Mouse (Mus musculus): Measurements from ENCODE around the gene Zcchc17.

Gene Zcchc17

GRCm38 (mm10) chr4:130359486-130360237 lies at the start of gene Zcchc17, which contains the start of gene Snrnp40:
Gene Zcchc17 (minus strand): TSS chr4:130359943.
Gene Snrnp40 (plus strand): TSS chr4:130360132.
- DNase-seq (ENCODE audit: low spot score in 2 of 2): peak; percentile 99 to 100

DNA sequence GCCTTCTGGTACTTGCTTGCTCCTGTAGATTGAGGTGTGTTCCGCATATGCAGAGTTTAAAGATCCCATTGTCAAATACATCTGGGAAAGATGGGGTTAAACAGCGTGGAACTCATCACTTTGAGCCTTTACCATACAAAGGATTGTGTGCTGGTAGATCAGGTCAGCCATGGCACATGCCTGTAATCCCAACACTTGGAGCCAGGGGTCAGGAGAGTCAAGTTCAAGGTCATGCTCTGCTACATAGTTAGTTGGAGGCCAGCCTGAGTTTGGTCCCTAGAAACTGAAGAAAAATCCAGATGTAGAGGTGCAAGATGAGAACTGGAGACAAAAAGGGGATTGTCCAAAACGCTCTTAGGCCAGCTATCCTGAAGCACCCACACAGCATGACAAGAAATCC lies 31.5 kb upstream of the Zcchc17 start:
- no peak for DNase-seq (ENCODE audit: low spot score in 2 of 2)

DNA sequence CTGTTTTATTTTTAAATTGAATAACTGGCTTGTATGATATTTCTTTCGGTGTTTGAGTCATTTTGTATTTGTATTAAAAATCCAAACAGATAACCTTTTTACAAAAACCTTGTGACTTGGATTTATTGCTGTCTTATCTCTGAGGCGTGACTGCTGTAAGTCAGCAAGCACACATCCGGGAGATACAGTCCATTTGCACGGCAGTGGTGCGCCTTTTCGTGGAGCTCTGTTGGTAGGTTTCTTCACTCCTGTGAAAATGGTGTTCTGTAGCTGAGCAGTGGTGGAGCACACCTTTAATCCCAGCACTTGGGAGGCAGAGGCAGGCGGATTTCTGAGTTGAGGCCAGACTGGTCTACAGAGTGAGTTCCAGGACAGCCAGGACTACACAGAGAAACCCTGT lies 30.2 kb upstream of the Zcchc17 start:
- no peak for DNase-seq (ENCODE audit: low spot score in 2 of 2)

GRCm38 (mm10) chr4:130389496-130389895 lies 29.8 kb upstream of the Zcchc17 start:
- DNase-seq (ENCODE audit: low spot score in 2 of 2): peak in 1 of 2 experiments; percentile 35

DNA sequence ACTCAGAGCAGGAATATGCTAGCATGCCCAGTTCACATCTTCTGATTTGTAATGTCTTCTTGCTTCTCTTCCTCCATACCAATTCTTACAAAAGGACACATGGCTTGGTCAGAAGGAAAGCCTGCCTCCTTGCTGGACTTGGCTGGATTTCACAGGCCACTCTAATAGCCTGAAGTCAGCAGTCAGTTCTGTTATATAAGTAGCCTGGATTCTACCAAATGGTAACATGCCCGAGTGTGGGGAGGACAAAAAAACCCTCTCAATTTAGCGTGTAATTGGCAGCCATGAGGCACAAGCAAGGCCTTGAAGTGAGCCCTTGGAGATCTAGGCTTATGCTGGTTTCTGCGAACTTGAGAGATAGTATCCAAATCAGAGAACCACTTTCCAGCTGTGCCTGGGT lies 27.5 kb upstream of the Zcchc17 start:
- no peak for DNase-seq (ENCODE audit: low spot score in 2 of 2)

DNA sequence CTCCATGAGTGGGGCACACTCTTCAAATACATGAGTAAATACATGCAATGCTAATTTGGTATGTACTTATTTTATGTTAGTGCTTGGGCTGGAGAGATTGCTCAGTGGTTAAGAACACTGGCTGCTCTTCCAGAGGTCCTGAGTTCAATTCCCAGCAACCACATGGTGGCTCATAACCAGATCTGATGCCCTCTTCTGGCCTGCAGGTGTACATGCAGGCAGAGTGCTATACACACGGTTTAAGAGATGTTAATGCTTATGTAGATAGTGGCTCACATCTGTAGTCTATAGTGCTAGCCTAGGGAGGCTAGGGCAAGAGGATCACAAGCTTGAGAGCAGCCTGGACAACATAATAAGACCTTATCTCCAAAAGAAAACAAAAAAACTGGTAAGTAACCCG lies 20.7 kb upstream of the Zcchc17 start:
- no peak for DNase-seq (ENCODE audit: low spot score in 2 of 2)

GRCm38 (mm10) chr4:130379181-130379580 lies 19.4 kb upstream of the Zcchc17 start:
- DNase-seq (ENCODE audit: low spot score in 2 of 2): no peak

DNA sequence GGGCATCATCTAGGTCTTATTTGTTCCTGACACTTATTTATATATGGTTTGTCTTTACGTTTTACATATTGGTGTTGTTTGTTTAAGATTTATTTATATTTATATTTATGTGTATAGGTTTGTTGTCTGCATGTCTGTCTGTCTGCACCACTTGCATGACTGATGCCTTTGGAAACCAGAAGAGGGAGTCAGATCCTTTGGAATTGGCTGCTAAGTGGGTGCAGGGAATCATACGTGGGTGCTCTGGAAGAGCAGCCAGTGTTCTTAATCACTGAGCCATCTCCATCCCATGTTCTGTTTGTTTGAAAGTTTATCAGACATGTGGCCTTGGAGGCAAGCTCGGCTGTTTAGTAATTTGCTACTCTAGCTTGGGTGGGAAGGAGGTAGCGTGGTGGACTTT lies 17.8 kb upstream of the Zcchc17 start:
- DNase-seq (ENCODE audit: low spot score in 2 of 2): no peak

GRCm38 (mm10) chr4:130376675-130377074 lies 16.9 kb upstream of the Zcchc17 start:
- no peak for DNase-seq (ENCODE audit: low spot score in 2 of 2)

- DNase-seq (ENCODE audit: low spot score in 2 of 2): no peak
Observed at GRCm38 (mm10) chr4:130360238-130360590, 471 bp upstream of the Zcchc17 start.

DNA sequence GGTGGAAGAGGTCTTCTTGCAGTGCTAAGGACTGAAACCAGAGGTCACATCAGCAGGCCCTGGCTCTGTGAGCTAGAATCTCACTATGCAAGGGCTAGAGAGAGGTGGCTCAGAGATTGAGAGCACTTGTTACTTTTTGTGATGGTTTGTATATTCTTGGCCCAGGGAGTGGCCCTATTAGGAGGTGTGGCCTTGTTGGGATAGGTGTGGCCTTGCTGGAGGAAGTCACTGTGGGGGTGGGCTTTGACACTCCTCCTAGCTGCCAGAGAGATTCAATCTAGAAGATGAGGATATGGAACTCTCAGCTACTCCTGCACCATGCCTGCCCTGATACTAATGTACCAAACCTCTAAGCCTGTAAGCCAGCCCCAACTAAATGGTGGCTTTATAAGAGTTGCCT lies 1.8 kb downstream of the Zcchc17 start:
- DNase-seq (ENCODE audit: low spot score in 2 of 2): no peak

DNA sequence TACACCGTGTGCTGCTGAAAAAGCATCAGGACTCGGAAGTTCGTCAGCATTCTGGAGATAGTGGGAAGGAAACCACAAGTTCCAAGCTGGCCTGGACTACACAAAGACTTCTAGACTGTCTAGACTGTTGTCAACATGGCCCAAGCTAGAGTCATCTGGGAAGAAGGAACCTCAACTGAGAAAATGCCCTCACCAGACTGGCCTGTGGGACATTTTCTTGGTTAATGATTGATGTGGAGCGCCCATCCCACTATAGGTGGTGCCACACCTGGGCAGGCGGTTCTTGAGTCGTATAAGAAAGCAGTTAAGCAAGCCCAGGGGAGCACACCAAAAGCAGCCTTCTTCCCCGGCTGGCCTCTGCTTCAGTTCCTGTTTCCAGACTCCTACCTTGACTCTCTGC lies 7.2 kb downstream of the Zcchc17 start:
- DNase-seq (ENCODE audit: low spot score in 2 of 2): no peak

- DNase-seq (ENCODE audit: low spot score in 2 of 2): no peak
Observed at GRCm38 (mm10) chr4:130350690-130351422, 8.9 kb downstream of the Zcchc17 start.

DNA sequence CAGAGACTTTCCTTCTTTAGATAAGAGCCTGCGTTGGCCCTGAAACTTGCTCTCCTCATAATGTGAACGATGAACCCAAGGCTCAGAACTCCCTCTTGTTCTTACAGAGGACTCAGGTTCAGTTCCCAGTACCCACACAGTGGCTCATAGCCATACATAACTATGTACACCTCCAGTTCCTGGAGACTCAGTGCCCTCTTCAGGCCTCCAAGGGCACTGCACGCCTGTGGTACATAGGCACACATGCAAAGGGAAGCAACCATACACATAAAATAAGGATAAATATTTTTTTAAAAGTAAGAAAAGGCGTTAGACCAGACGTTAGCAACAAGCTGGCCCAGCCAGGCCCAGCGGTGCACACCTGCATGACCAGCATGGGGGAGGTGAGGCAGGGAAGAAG lies 10.1 kb downstream of the Zcchc17 start:
- no peak for DNase-seq (ENCODE audit: low spot score in 2 of 2)

GRCm38 (mm10) chr4:130341691-130342090 lies 18.1 kb downstream of the Zcchc17 start:
- DNase-seq (ENCODE audit: low spot score in 2 of 2): peak; percentile 54 to 65

DNA sequence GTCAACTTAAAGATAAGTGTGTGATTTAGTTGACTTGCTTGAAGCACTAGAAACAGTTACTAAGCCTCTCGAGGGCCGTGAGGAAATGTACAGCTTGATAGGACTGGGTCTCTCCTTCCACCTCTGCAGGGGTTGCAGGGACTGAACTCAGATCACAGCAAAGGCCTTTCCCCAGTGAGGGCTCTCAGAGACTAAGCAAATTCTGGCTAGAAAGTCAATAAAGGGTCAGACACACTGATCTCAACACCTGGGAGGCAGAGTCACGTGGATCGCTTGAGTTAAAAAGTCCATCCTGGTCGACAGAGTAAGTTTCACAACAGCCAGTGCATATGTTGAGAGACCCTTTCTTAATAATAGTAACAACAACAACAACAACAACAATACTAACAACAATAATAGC lies 23.9 kb downstream of the Zcchc17 start:
- no peak for DNase-seq (ENCODE audit: low spot score in 2 of 2)

DNA sequence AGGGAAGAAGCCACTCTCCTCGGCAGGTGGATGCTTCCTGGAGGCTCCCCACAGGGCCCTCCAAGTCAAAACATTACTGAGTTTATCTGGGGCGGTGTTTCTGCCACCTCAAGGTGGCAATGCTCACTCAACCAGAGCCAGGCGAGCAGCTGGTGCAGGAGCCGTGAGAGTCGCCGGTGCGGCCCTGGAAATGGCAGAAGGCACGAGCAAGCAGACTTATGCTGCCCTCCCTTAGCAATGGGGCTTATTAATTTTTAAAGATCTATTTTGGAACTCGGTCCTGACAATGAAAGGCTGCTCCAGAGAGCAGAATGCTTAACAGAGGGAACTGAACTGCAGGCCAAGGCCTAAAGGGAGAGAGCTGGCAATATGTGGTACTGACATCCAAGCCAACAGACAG lies 32.4 kb downstream of the Zcchc17 start:
- DNase-seq (ENCODE audit: low spot score in 2 of 2): no peak

- no peak for DNase-seq (ENCODE audit: low spot score in 2 of 2)
Observed at GRCm38 (mm10) chr4:130325446-130325845, 34.3 kb downstream of the Zcchc17 start.

DNA sequence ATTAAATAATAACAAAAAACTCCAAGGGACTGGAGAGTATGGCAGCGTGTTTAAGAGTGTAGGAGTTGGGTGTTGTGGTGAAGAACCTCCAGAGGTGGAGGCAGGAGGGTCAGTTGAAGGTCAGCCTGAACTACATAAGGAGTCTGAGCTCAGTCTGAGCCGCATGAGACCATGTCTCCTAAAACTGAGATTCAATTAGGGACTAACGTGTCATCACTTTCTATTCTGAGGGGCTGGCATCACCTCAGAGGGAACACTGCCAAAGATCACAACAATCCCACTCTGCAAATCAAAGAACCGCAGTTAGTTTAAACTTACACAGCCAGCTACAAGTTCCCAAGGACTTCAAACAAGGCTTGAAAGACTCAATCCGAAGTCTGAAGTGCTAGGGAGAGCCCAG lies 36.1 kb downstream of the Zcchc17 start:
- no peak for DNase-seq (ENCODE audit: low spot score in 2 of 2)

- no peak for DNase-seq (ENCODE audit: low spot score in 2 of 2)
Observed at GRCm38 (mm10) chr4:130323165-130323564, 36.6 kb downstream of the Zcchc17 start.

DNA sequence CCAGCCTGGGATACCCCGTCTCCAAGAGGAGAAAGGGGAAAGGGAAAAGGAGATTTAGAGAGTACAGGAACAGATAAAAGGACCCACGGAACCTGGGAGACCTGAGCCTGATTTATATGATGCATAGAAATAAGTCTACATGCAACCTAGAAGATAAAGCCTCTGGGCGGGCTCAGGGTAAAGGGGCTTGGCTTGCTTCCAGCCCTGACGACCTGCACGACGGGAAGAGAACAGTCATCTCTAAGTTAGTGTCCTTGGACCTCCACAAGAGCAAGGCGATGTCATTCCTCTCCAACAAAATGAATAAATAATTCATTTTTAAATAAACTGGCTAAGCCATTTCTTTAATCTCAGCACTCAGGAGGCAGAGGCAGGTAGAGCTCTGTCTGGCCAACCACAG lies 37.2 kb downstream of the Zcchc17 start:
- DNase-seq (ENCODE audit: low spot score in 2 of 2): no peak

GRCm38 (mm10) chr4:130321640-130322039 lies 38.1 kb downstream of the Zcchc17 start:
- DNase-seq (ENCODE audit: low spot score in 2 of 2): no peak

DNA sequence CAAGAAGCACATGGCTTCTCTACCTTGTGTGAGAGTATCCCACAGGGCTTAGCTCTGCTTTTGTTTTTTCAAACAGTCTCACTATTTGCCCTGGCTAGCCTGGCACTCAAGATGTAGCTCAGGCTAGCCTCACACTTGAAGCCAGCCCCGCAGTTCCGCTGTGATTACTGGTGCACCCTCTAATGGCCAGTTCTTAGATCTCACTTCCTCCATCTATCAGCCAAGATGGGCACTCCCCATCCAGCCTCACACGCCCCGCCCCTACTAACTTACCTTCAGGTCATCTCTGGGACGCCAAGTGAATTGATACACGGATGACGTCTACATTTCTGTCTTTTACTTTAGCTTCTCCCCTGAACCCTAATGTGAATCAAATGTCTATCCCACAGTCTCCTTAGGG lies 40.2 kb downstream of the Zcchc17 start:
- DNase-seq (ENCODE audit: low spot score in 2 of 2): no peak
